Mouse (Mus musculus) ES-E14 (cell line): ENCODE data around the gene Nav2. TPM values are rescaled to one million over a fixed set of nuclear protein-coding genes. Genes with fewer than 3 reads are reported as not detected.

ENCODE experiments used
- DNase-seq: peaks from one replicate; pipeline ENCODE4 v3.0.0-alpha.2; 2013; ENCODE audit warnings: low read depth, low spot score
- H3K27ac ChIP-seq: 2 replicates; pipeline ENCODE4 v1.5.1; 2012; ENCODE audit warnings: low read depth, mild to moderate bottlenecking, low read length, moderate library complexity, mixed read lengths; ENCODE audit not compliant: poor library complexity, insufficient read depth, severe bottlenecking
- H3K36me3 ChIP-seq: 2 replicates; pipeline ENCODE4 v1.6.1; 2012; ENCODE audit warnings: mild to moderate bottlenecking, low read length, moderate library complexity, mixed read lengths; ENCODE audit not compliant: control insufficient read depth, poor library complexity, insufficient read depth, severe bottlenecking
- H3K4me1 ChIP-seq, 2 experiments: fragments of 150-350 bp in 1 of 2; sonication (generic) in 1 of 2; 2 replicates each; pipeline ENCODE4 v1.6.1; 2012; ENCODE audit warnings: low read length in 2 of 2, mild to moderate bottlenecking in 1 of 2, mixed read lengths in 1 of 2; ENCODE audit not compliant: control insufficient read depth in 2 of 2, insufficient read depth in 2 of 2, poor library complexity in 1 of 2
- H3K4me3 ChIP-seq, 2 experiments: fragments of 150-350 bp in 1 of 2; sonication (generic) in 1 of 2; 2 replicates each; pipeline ENCODE4 v1.5.1; 2012; ENCODE audit warnings: low read length in 2 of 2, low read depth in 1 of 2, mild to moderate bottlenecking in 1 of 2, mixed read lengths in 1 of 2; ENCODE audit not compliant: insufficient read depth in 1 of 2, poor library complexity in 1 of 2, severe bottlenecking in 1 of 2
- H3K9ac ChIP-seq: 2 replicates; pipeline ENCODE4 v1.6.1; 2012; ENCODE audit warnings: low read depth, mild to moderate bottlenecking, low read length, mixed read lengths; ENCODE audit not compliant: poor library complexity, insufficient read depth, severe bottlenecking
- H3K9me3 ChIP-seq: fragments of 150-350 bp; sonication (generic); 2 replicates; pipeline ENCODE4 v1.6.1; 2012; ENCODE audit warnings: low read depth, mild to moderate bottlenecking, low read length; ENCODE audit not compliant: control insufficient read depth, insufficient read depth
- CHD2 ChIP-seq: IDR thresholded peaks from 2 replicates; pipeline ENCODE4 v1.6.1; 2014; ENCODE audit warnings: mild to moderate bottlenecking, low read depth, low read length, inconsistent platforms
- HCFC1 ChIP-seq: IDR thresholded peaks from 2 replicates; pipeline ENCODE4 v1.6.1; 2012; ENCODE audit warnings: low read length, inconsistent platforms, borderline replicate concordance; ENCODE audit not compliant: insufficient read depth
- MAFK ChIP-seq: IDR thresholded peaks from 2 replicates; pipeline ENCODE4 v1.6.1; 2014; ENCODE audit warnings: mild to moderate bottlenecking, low read depth, low read length, inconsistent platforms; ENCODE audit not compliant: insufficient read depth
- ZC3H11A ChIP-seq: IDR thresholded peaks from 2 replicates; pipeline ENCODE4 v1.6.1; 2012; ENCODE audit warnings: low read depth, mild to moderate bottlenecking, inconsistent platforms, low read length, borderline replicate concordance
- ZNF384 ChIP-seq: IDR thresholded peaks from 2 replicates; pipeline ENCODE4 v1.6.1; 2012; ENCODE audit warnings: low read depth, low read length, inconsistent platforms
- in situ Hi-C, 2 experiments: fragments of 600-800 bp; cut with MboI; formaldehyde crosslinking; loops; one replicate each; pipeline ENCODE4 v1.15.1; 2025; ENCODE audit warnings: low sequenced_read_pairs in 2 of 2, inconsistent platforms in 1 of 2; ENCODE audit not compliant: unreplicated experiment in 2 of 2
- total RNA-seq: library from RNA; depleted of rRNA; stranded (reverse); fragments of 300-350 nt; gene quantifications from 2 replicates; pipeline ENCODE4 v1.2.3, GENCODE M21; 2012

The Nav2 gene
- total RNA-seq, 1 experiment, result 18.2 TPM

DNA sequence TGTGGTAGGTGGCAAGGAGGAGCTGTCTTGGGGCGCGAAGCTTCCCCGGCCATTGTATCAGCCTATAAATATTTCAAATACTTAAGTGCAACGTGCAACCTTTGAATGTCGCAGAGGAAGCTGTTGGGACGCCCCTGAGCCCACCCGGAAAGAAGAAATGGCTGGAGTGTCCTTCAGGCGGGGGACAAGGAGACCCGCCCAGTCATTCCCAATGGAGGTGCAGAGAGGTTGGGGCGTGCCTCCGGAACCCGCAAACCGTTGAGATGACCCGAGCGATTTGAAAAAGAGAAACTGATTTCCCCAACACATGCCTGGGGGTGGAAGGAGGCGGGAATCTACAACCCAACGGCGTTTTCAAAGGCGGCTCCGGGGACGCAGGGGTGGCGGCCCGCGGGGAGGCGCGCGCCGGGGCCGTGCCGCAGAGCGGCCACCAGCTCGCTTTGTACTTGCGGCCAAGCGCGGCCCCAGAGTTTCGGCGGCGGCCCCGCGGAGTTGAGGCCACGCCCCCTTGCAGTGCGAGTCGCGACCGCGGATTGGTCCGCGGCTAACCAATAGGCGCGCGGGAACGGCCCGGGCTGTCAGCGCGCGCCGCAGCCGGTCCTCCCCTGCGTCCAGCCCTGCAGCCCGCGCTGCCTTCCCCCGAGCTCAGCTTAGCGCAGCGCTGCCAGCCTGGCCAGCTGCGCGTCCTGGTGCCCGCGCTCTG, 337.2 kb downstream of the Nav2 start:
- H3K4me1 ChIP-seq, result peaks cover 0 to 6% of the 10 kb centered on the region in 2 experiments; a peak in 1 of 4 replicates
- no peaks in the 10 kb centered on the region for H3K9me3 ChIP-seq
- H3K27ac ChIP-seq, result no peak overlapping the region
- no peak for TF ChIP-seq ZC3H11A
- peak; percentile 53; the same call in 1 of the 2 replicates for TF ChIP-seq HCFC1
- TF ChIP-seq MAFK, result no peak
- no peak for TF ChIP-seq CHD2
- H3K4me3 ChIP-seq, result peak overlapping the region; percentile 68 to 82
- H3K36me3 ChIP-seq, result no peaks in the 10 kb centered on the region
- H3K9ac ChIP-seq, result peak overlapping the region; percentile 71
- DNase-seq, result peak; percentile 61
- in situ Hi-C loops, result no loop called here

DNA sequence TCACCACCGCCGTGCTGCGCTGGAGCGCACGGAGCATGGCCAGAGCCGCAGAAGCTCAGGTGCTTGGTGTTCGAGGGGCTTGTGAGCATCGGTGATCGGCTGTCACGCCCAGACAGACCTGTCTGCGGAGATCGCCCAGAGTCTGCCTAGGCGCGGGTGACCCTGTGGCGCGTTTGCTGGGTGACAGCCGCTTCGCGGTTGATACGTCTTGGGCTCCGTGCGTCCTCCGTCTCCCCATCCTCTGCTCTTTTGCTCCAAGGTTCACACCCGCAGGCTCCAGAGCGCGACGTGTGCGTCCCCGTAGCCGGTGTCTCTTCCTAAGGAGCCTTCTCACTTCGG, 337.7 kb downstream of the Nav2 start:
- Histone ChIP-seq H3K27ac (no peak overlapping the region), H3K9ac (peak overlapping the region; percentile 6; the same call in 1 of the 2 replicates), H3K4me3 (peak overlapping the region; percentile 68 to 82), H3K4me1 (peaks cover 0 to 6% of the 10 kb centered on the region in 2 experiments; a peak in 1 of 4 replicates), H3K9me3 (no peaks in the 10 kb centered on the region), H3K36me3 (no peaks in the 10 kb centered on the region)
- peak; percentile 28 for DNase-seq
- TF ChIP-seq HCFC1 (no peak; the same call in 1 of the 2 replicates), CHD2 (no peak), MAFK (no peak), ZNF384 (no peak), ZC3H11A (no peak)
- in situ Hi-C loops, result no loop called here

DNA sequence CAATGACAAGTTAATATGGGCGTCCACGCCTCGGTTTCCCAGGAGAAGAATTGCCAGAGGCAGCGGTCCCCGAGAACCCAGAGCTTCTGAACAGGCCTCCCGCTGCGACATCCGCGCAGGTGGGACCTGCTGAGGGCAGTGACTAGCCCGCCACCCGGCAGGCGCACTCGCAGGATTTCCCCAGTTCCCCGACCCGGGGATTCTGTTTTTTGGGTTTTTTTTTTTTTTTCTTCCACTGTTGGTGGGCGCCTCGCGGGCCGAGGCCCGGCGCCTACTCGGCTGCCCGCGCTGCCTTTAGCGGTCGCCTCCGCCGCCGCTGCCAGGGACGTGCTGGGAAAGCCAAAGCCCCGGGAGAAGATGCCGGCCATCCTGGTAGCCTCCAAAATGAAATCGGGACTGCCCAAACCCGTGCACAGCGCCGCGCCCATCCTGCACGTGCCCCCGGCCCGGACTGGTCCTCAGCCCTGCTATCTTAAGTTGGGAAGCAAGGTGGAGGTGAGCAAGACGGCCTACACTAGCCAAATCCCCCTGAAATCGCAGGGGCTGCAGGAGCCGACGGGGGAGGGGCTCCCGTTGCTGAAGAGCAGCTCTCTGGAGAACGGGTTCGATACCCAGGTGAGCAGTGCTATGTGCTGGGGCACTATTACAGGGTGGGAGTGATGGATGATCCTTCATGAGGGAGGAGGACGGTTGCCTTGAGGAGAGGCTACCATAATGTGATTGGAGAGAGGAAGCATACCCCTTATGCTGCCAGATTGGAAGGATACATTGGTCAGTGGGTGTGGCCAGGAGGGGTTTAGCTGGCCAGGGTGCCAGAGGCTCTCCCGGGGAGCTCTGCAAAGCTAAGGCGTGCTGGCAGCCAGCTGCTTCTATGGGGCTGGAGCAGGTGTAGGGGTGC, 338.3 kb downstream of the Nav2 start:
- TF ChIP-seq ZC3H11A (no peak), MAFK (no peak), CHD2 (no peak), ZNF384 (no peak), HCFC1 (no peak)
- Histone ChIP-seq H3K4me1 (peaks cover 0 to 6% of the 10 kb centered on the region in 2 experiments; a peak in 1 of 4 replicates), H3K9ac (peak overlapping the region; percentile 13; the same call in 1 of the 2 replicates), H3K4me3 (peak overlapping the region; percentile 68 to 82), H3K9me3 (no peaks in the 10 kb centered on the region), H3K36me3 (no peaks in the 10 kb centered on the region), H3K27ac (no peak overlapping the region)
- in situ Hi-C loops, result no loop called here
- DNase-seq, result no peak

DNA sequence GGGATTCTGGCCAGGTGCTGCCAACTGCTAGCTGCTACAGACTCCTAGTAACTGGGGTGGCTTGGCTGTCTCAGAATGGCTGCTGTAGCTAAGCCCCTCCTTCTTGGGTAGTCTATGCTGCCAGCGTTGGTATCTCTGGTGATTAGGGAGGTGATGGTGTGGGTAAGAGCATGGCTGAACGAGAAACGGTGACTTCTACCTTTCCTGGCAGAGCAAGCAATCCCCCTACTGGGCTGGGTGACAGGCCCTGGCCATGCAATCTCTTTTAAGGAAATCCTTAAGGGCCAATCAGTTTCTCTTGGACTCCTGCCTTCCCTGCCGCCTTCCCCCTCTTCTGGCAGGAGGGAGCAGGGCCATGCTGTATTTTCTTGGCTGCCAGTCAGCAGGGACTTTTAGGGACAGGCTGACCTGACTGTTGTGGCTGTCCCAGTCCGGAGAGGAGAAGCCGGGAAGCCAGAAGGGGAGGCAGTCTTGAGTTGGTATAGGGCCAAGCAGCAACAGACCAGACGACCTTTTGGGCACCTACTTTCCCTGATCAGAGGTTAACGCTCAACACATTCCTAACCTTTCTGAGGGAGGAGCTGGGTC, 339.3 kb downstream of the Nav2 start:
- no peak for DNase-seq
- no peaks in the 10 kb centered on the region for H3K9me3 ChIP-seq
- H3K4me1 ChIP-seq, result peaks cover 0 to 6% of the 10 kb centered on the region in 2 experiments; a peak in 1 of 4 replicates
- H3K9ac ChIP-seq, result no peak overlapping the region
- no peak for TF ChIP-seq ZC3H11A
- TF ChIP-seq CHD2, result no peak
- TF ChIP-seq MAFK, result no peak
- no peak for TF ChIP-seq HCFC1
- TF ChIP-seq ZNF384, result no peak
- H3K27ac ChIP-seq, result no peak overlapping the region
- no peak overlapping the region for H3K4me3 ChIP-seq
- no peaks in the 10 kb centered on the region for H3K36me3 ChIP-seq
- in situ Hi-C loops, result no loop called here
